Mouse (Mus musculus) stomach, postnatal 0 days (tissue): Measurements from ENCODE around the gene Txnrd2. TPM values are rescaled to one million over a fixed set of nuclear protein-coding genes. Genes with fewer than 3 reads are reported as not detected.
A peak's percentile ranks its signal among the peaks of the same experiment; 100 is the strongest.

ENCODE experiments used
- ATAC-seq: fragments of 200-750 bp; cut with Nextera tagmentation; 2 replicates; pipeline ENCODE4 v1.8.0; 2017; ENCODE audit not compliant: low FRiP score, low TSS enrichment
- DNase-seq: peaks from one replicate; pipeline ENCODE4 v3.0.0-alpha.2; 2016; ENCODE audit warnings: low spot score
- H3K27ac ChIP-seq: fragments of 300-500 bp; sonication (generic); replicated peaks from 2 replicates; pipeline ENCODE4 v1.5.1; 2014; ENCODE audit warnings: mild to moderate bottlenecking, control low read depth
- H3K27me3 ChIP-seq: fragments of 300-500 bp; sonication (generic); 2 replicates; pipeline ENCODE4 v1.6.1; 2014; ENCODE audit warnings: low read length; ENCODE audit not compliant: control insufficient read depth, insufficient read depth
- H3K36me3 ChIP-seq: fragments of 300-500 bp; sonication (generic); 2 replicates; pipeline ENCODE4 v1.6.1; 2014; ENCODE audit warnings: low read length, mixed read lengths; ENCODE audit not compliant: control insufficient read depth, insufficient read depth
- H3K4me1 ChIP-seq: fragments of 300-500 bp; sonication (generic); replicated peaks from 2 replicates; pipeline ENCODE4 v1.6.1; 2014; ENCODE audit warnings: antibody characterized with exemption; ENCODE audit not compliant: control insufficient read depth, insufficient read depth
- H3K4me2 ChIP-seq: fragments of 300-500 bp; sonication (generic); replicated peaks from 2 replicates; pipeline ENCODE4 v1.6.1; 2014; ENCODE audit warnings: low read depth, mild to moderate bottlenecking, control low read depth, moderate library complexity
- H3K4me3 ChIP-seq: fragments of 300-500 bp; sonication (generic); 2 replicates; pipeline ENCODE4 v1.5.1; 2014; ENCODE audit warnings: low read depth, low read length, control low read depth
- H3K9ac ChIP-seq: fragments of 300-500 bp; sonication (generic); 2 replicates; pipeline ENCODE4 v1.6.1; 2014; ENCODE audit warnings: mild to moderate bottlenecking, low read length, control low read depth, mixed read lengths
- H3K9me3 ChIP-seq: fragments of 300-500 bp; sonication (generic); 2 replicates; pipeline ENCODE4 v1.6.1; 2016; ENCODE audit warnings: low read length; ENCODE audit not compliant: control insufficient read depth
- CTCF ChIP-seq: IDR thresholded peaks from 2 replicates; pipeline ENCODE4 v1.5.1; 2016; ENCODE audit warnings: antibody characterized with exemption, low read depth, mild to moderate bottlenecking, moderate library complexity
- EP300 ChIP-seq: optimal IDR thresholded peaks from 2 replicates; pipeline ENCODE3; 2016; ENCODE audit warnings: antibody characterized with exemption
- WGBS: fragments of 180-500 bp; shearing (Covaris S2); extraction: QIAGEN DNeasy Blood & Tissue Kit; methylation state at CpG from one replicate; pipeline ENCODE4 v1.1.7; 2014; 5-methylcytosine and 5-hydroxymethylcytosine counted together
- polyA plus RNA-seq: library from polyadenylated mRNA; unstranded; fragments of >200 nt; fragmentation: Nextera tagmentation; extraction: Ambion mirVana; gene quantifications from 2 replicates; pipeline ENCODE4 v1.2.1, GENCODE M21; 2015

Txnrd2 gene
- polyA plus RNA-seq, 1 experiment from 2014 or later: 16.2 TPM

DNA sequence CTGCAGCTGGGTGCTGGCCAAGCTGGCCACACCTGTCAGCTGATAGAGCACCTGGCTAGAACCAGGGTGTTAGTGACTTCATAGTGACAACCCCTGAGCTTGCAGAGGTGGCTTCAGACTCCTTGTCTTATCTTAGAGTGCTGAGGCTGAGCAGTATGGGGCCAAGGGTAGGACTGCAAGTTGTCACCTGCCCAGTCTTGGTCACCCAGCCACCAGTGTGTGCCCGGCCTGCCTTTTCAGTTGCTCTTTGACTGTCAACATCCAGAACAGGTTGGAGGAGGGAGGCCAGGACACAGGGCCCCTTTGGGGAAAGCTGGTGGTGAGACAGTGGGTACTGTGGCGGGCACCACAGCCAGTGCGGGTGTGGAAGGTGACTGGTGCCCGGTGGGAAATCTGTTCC, 22.8 kb downstream of the Txnrd2 start:
- ATAC-seq (peak; percentile 82), DNase-seq (no peak)
- Histone ChIP-seq H3K4me2 (no peak overlapping the region), H3K9ac (no peak overlapping the region), H3K9me3 (no peaks in the 10 kb centered on the region), H3K27ac (no peak overlapping the region), H3K4me1 (no peaks in the 10 kb centered on the region), H3K36me3 (peaks cover 7% of the 10 kb centered on the region; the same call in 1 of the 2 replicates), H3K4me3 (no peak overlapping the region), H3K27me3 (no peaks in the 10 kb centered on the region)
- TF ChIP-seq CTCF (no peak), EP300 (no peak)
- WGBS: 83% methylated on average over 3 of the region's 4 CpGs

GRCm38 (mm10) chr16:18451486-18452181, 25.4 kb downstream of the Txnrd2 start:
- H3K27ac ChIP-seq: no peak overlapping the region
- no peak for DNase-seq
- H3K9ac ChIP-seq: no peak overlapping the region
- no peak overlapping the region for H3K4me3 ChIP-seq
- TF ChIP-seq CTCF: no peak
- TF ChIP-seq EP300: no peak
- no peaks in the 10 kb centered on the region for H3K9me3 ChIP-seq
- H3K27me3 ChIP-seq: no peaks in the 10 kb centered on the region
- no peaks in the 10 kb centered on the region for H3K4me1 ChIP-seq
- 58% methylated on average over 9 of the region's 9 CpGs for WGBS
- H3K4me2 ChIP-seq: no peak overlapping the region
- no peak for ATAC-seq
- H3K36me3 ChIP-seq: peaks cover 6% of the 10 kb centered on the region; the same call in 1 of the 2 replicates

- Histone ChIP-seq H3K4me1 (no peaks in the 10 kb centered on the region), H3K36me3 (peaks cover 10% of the 10 kb centered on the region; the same call in 1 of the 2 replicates), H3K9me3 (no peaks in the 10 kb centered on the region), H3K4me3 (no peak overlapping the region), H3K27me3 (no peaks in the 10 kb centered on the region), H3K4me2 (no peak overlapping the region), H3K27ac (no peak overlapping the region), H3K9ac (no peak overlapping the region)
- ATAC-seq: no peak
- TF ChIP-seq EP300: no peak
- no peak for TF ChIP-seq CTCF
- DNase-seq: no peak
- 82% methylated on average over 8 of the region's 8 CpGs for WGBS
Observed at GRCm38 (mm10) chr16:18452361-18452862, 26.2 kb downstream of the Txnrd2 start.

DNA sequence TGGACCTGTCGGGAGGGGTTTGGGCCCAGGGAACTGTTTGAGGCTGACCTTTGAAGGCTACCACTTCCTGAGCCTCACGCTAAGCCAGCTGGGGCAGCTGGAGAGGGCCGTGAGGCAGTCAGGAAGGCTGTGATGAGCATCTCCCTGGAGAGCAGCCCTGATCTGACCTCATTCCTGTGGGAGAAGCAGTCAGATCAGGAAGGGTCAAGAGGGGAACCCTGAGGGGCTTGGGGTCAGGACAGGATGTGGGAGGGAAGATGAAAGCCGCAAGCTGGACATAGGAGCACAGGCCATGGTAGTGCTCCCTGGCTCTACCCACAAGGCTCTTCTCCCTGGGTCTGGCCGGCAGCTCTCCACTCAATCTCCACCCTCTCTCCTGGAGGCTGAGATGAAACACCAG, 27.7 kb downstream of the Txnrd2 start:
- H3K4me3 ChIP-seq: no peak overlapping the region
- no peak overlapping the region for H3K27ac ChIP-seq
- 60% methylated on average over 5 of the region's 5 CpGs for WGBS
- ATAC-seq (no peak), DNase-seq (no peak)
- no peaks in the 10 kb centered on the region for H3K9me3 ChIP-seq
- no peak overlapping the region for H3K9ac ChIP-seq
- H3K36me3 ChIP-seq: peaks cover 10% of the 10 kb centered on the region; the same call in 1 of the 2 replicates
- no peaks in the 10 kb centered on the region for H3K27me3 ChIP-seq
- no peaks in the 10 kb centered on the region for H3K4me1 ChIP-seq
- no peak for TF ChIP-seq EP300
- no peak for TF ChIP-seq CTCF
- no peak overlapping the region for H3K4me2 ChIP-seq

DNA sequence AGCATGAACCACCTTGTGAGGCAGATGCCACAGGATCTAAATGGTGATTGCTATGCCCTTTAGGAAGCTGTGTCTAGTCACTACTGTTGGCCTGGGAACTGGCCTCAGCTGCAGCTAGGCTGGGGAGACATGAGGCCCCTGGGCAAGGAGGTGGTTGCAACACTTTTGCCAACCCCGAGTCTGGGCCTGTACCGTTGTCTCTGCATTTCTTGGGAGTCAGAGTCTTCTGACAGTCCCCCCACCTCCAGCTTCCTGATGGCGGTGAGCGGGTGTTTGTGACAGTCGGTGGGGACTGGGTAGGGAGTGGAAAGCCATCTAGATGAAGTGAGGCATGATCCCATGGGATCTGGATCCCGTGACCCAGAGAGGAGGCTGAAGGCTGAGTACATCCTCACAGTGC, 29.2 kb downstream of the Txnrd2 start:
- no peak overlapping the region for H3K27ac ChIP-seq
- DNase-seq (no peak), ATAC-seq (no peak)
- TF ChIP-seq CTCF (no peak), EP300 (no peak)
- 82% methylated on average over 6 of the region's 6 CpGs for WGBS
- H3K9ac ChIP-seq: no peak overlapping the region
- no peak overlapping the region for H3K4me3 ChIP-seq
- H3K36me3 ChIP-seq: peaks cover 10% of the 10 kb centered on the region; the same call in 1 of the 2 replicates
- H3K4me2 ChIP-seq: no peak overlapping the region
- no peaks in the 10 kb centered on the region for H3K27me3 ChIP-seq
- no peaks in the 10 kb centered on the region for H3K9me3 ChIP-seq
- H3K4me1 ChIP-seq: no peaks in the 10 kb centered on the region; the same call in none of the 2 replicates

DNA sequence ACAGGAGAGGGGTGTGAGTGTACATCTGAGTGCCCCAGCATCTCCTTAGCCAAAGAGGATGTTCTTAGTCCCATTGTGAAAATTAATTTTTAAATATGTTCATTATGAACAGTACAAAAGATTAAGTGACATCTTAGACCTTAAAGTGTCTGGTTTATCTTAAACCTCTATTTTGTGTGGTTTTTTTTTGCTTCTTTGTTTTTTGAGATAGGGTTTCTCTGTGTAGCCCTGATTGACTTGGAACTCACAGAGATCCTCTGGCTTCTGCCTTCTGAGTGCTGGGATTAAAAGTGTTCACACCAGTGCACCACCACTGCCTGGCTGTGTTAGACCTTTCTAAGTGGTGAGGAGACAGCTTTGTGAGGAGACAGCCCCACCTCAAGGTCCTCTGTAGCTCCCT, 32.5 kb downstream of the Txnrd2 start:
- ATAC-seq: no peak
- H3K4me3 ChIP-seq: no peak overlapping the region
- H3K4me2 ChIP-seq: no peak overlapping the region
- H3K27me3 ChIP-seq: no peaks in the 10 kb centered on the region
- H3K4me1 ChIP-seq: no peaks in the 10 kb centered on the region; the same call in none of the 2 replicates
- no peak for DNase-seq
- H3K9me3 ChIP-seq: no peaks in the 10 kb centered on the region
- no peak overlapping the region for H3K9ac ChIP-seq
- H3K36me3 ChIP-seq: peaks cover 11% of the 10 kb centered on the region; the same call in 1 of the 2 replicates
- TF ChIP-seq CTCF: no peak
- TF ChIP-seq EP300: no peak
- no peak overlapping the region for H3K27ac ChIP-seq
